Mouse (Mus musculus): ENCODE results near the gene Rassf5.

The Rassf5 gene

GRCm38 (mm10) chr1:131245089-131245856 lies at the start of gene Rassf5:
Rassf5 (minus strand) TSS chr1:131245258.
- peak; percentile 88 for DNase-seq (ENCODE audit: extremely low read depth, insufficient read length, low spot score)

GRCm38 (mm10) chr1:131293922-131294250 lies 48.8 kb upstream of the Rassf5 start:
- DNase-seq (ENCODE audit: extremely low read depth, insufficient read length, low spot score), result no peak

GRCm38 (mm10) chr1:131293221-131293921 lies 48.3 kb upstream of the Rassf5 start:
- DNase-seq (ENCODE audit: extremely low read depth, insufficient read length, low spot score), result no peak

GRCm38 (mm10) chr1:131290648-131291047 lies 45.6 kb upstream of the Rassf5 start:
- DNase-seq (ENCODE audit: extremely low read depth, insufficient read length, low spot score), result no peak

DNA sequence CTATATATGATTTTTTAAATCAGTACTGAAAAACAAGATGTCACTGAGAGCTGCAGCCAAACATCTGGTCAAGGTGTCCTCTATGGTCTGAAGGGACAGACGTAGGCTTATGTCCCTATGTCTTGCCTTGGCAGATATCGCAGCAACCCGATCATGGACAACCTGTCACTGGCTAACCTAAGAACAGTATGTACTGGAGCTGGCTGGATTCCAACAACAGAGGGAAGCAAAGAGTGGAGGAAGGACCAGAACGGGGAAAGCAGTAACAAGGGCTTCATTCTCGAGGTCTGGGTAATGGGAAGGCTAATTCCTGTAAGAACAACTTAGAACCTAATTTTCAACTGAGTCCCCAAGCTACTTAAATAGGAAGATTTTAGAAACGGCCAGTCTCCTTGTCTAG lies 43.9 kb upstream of the Rassf5 start:
- no peak for DNase-seq (ENCODE audit: extremely low read depth, insufficient read length, low spot score)

DNA sequence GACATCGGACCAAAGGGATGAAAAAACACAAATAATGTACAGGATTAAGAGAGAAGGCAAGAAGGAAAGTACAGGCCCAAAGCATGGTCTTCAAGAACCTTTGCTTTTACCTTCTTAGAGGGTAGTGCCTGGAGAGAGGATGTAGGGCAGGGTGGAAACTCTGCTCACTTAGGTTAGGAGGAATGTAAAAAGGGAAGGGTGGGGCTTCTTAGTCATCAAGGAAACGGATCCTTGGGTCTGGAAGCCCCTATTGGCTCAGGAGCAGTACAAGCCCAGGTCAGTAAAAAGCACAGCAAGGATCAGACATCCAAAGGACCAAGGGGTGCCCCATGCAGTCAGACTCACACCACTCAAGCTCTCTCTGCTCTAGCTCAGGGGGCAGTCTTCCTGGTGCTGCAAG lies 42.2 kb upstream of the Rassf5 start:
- no peak for DNase-seq (ENCODE audit: extremely low read depth, insufficient read length, low spot score)

- DNase-seq (ENCODE audit: extremely low read depth, insufficient read length, low spot score), result no peak
These were observed 41.7 kb upstream of the Rassf5 start for GRCm38 (mm10) chr1:131286803-131287202.

DNA sequence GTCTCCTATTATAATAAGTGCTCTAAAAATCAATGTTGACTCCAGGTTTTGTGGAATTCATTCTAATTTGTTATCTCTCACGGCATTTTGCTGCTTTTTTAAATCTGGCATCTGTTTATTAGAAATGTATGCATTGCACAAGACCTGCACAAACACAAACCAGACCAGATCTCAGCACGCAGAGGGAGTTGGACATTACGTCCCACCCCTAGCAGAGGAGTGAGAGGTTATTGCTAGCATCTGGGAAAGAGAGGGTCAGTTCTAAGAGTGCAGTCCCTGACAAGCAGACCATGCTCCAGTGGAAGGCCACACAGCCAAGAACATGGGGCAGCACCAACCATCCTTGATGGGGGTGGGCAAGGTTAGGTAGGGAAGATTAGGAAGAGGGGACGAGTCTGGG lies 39.6 kb upstream of the Rassf5 start:
- DNase-seq (ENCODE audit: extremely low read depth, insufficient read length, low spot score), result no peak

- no peak for DNase-seq (ENCODE audit: extremely low read depth, insufficient read length, low spot score)
These were observed 39.1 kb upstream of the Rassf5 start for GRCm38 (mm10) chr1:131284167-131284566.

DNA sequence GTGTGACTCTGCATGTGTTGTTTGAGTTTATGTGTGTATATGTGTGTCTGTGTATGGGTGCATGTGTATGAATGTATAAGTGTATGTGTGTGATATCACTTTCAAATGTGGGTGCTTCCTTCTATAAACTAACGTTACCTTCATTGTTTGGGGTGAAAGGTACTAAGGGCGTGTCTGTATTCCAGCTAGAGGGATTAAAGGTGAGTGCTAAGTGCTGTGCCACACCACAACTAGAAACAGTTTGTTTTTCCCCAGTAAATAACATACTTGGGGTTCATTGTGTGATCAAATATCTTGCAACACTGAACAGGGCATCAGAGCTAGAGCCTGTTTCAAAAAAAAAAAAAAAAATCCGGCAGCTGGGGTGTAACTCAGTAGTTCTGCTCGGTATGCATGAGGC lies 36.7 kb upstream of the Rassf5 start:
- DNase-seq (ENCODE audit: extremely low read depth, insufficient read length, low spot score), result no peak

GRCm38 (mm10) chr1:131280280-131280679 lies 35.2 kb upstream of the Rassf5 start:
- no peak for DNase-seq (ENCODE audit: extremely low read depth, insufficient read length, low spot score)

GRCm38 (mm10) chr1:131279456-131279776 lies 34.4 kb upstream of the Rassf5 start, which contains the start of gene Ikbke:
Ikbke (minus strand) TSS chr1:131279606.
- peak; percentile 64 for DNase-seq (ENCODE audit: extremely low read depth, insufficient read length, low spot score)

DNA sequence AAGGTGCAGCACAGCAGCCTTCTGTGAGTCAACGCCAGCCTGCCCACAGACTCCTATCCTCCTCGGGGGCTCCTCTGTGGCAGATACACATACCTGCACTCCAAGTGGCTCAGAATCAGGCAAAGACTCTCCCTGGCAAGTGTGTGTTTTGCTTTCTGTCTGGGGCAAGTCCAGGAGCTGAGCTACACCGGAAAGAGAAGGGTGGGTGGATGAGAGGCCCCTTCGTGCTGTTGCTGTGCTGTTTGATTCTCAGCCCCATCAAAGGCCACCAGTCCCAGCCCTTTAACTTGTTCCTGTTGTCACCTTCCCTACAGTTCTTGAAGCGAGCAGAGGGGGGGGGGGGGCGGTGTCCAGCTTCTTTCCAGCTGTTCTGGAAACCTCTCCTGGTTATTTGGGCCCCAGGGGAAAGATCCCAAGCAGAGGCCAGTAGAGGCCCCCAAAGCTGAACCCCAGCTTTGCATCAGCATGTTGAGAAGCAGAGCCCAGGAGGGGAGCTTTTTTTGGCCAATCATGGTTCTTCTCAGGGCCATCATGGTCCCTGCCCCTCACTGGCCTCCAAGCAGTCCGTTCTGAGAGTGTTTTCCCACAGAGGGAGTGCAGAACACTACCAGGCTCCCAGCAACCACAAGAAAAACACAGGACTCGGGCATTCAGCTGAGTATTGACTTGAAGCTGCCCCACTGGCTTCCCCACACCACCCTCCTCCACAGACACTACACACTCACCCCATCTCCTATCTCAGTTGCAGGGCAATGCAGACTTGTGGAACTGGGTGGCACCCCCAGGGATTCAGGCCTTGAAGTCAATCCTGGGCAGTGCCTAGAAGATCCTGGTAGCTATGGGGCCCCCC lies 33.8 kb upstream of the Rassf5 start:
- DNase-seq (ENCODE audit: extremely low read depth, insufficient read length, low spot score), result peak; percentile 58

DNA sequence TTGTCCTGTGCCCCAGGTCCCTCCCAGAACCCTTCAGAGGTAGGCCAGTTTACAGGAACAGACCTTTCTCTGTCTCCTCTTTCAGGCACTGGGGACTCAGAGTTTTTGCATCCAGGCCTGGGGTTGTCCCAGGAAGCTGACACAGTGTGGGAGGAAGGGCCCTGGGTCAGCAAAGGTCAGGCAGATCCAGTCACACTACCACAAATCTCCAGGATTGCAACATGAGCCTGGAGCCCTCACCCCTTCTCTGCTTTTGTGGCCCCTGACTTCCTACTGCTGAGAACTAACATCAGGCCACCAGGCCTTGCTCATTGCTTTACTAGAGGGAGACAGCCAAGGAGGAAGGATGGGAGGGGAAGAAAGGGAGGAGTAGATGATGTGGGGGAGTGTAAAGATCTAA lies 31.8 kb upstream of the Rassf5 start:
- no peak for DNase-seq (ENCODE audit: extremely low read depth, insufficient read length, low spot score)

DNA sequence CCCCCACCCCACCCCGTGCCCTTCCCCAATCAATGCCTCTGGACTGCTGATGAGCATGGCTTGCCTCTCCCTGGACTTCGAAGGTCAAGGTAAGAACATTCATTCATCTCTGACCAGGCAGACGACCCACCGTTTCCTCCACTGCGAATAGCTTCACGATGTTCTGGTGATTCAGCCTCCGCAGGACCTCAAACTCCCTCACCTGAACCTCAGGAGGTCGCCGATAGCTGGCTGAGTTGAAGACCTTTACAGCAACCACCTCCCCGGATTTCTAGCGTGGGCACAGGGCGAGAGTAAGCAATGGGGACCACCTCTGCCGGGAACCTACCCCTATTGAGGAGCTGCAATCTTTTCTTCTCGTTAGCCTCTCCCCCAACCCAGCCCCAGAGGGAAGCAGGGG lies 30.5 kb upstream of the Rassf5 start:
- no peak for DNase-seq (ENCODE audit: extremely low read depth, insufficient read length, low spot score)

- no peak for DNase-seq (ENCODE audit: extremely low read depth, insufficient read length, low spot score)
These were observed 29.9 kb upstream of the Rassf5 start for GRCm38 (mm10) chr1:131274725-131275539.

DNA sequence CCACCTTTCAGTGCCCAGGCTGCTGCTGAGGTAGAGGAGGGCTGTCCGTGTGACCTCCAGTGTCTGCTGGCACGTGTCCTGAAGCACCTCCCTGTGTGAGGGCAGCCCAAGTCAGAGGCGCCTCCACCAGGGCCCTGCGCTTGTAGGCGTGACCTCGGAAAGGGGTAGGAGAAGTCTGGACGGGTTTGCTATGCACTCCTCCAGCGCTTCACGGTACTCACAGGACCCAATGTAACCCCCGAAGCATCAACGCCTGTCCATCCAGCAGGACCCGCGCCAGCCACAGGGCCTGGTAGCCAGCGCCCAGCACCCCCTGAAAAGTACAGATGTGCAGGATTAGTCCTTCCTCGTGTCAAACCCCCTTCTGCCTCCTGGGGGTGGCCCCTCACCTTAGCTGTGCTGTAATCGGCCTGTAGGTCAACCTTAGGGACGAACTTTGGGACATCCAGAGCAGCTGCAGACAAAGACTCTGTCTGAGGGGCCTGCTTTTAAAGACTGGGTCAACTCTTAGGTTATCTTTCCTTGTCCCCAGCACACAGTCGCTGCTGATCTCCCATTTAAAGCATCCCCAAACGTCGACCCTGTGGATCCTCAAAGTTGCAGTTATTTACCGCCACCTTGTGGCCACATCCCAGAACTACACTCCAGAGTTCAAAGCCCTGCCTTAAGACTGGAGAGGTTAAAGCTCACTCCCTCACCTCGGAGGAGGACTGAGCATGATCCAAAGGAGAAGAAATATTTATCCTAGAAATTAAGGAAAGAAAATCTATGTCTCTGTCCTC lies 24.9 kb upstream of the Rassf5 start:
- DNase-seq (ENCODE audit: extremely low read depth, insufficient read length, low spot score), result no peak

DNA sequence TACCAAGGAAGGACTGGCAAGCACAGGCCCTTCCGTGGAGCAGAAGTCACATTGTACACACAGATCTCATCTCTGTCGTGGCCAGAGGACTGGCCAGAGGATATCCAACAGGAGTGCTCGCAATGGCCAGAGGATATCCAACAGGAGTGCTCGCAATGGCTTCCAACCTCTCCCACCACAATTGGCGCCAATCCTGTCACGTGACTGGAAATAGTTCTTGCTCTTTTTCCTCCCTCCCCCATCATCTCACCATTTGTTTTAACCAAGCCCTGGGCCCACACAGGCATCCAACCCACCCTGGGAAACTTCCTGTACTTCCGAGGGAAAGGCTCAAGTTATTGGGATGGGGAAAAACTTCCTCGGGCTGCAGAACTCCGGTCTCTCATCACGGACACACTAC lies 23.7 kb upstream of the Rassf5 start:
- no peak for DNase-seq (ENCODE audit: extremely low read depth, insufficient read length, low spot score)

GRCm38 (mm10) chr1:131263905-131264304 lies 18.8 kb upstream of the Rassf5 start:
- DNase-seq (ENCODE audit: extremely low read depth, insufficient read length, low spot score), result no peak

DNA sequence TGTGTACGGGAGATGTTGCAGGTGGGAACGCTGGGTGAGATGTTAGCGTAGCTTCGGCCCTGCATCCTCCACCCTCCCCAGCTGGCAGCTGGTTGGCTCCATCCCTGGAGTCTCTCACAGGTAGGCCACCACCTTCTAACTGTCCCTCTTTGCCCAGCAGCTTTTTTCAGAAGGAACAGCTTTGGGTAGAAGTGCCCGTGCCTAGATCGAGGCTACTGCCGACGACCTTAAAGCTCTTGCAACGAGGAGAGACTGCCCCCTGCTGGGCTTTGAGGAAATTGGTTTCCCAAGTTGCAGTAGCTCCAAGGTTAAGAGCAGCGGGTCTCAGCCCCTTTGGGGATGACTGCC lies 15.2 kb upstream of the Rassf5 start:
- DNase-seq (ENCODE audit: extremely low read depth, insufficient read length, low spot score), result peak; percentile 42

Data from 3134 (cell line).